Mouse (Mus musculus) adipose tissue, adult 10 weeks (tissue): ENCODE results near the gene Plekhm2. TPM values are rescaled to one million over a fixed set of nuclear protein-coding genes. Genes with fewer than 3 reads are reported as not detected.

Experiments used
- polyA plus RNA-seq: library from polyadenylated mRNA; stranded (reverse); fragments of 350-450 nt; fragmentation: Illumina TruSeq; extraction: RNeasy Lipid Tissue Mini Kit (QIAGEN cat#74804); gene quantifications from one replicate; pipeline ENCODE4 v1.2.3, GENCODE M21; 2014; ENCODE audit warnings: low read depth, low replicate concordance

Gene Plekhm2
- polyA plus RNA-seq = 35.6 TPM

GRCm38 (mm10) chr4:141664799-141665198 lies at the start of gene Plekhm2:
Gene Plekhm2, minus strand, starts transcription at chr4:141664899.

GRCm38 (mm10) chr4:141685499-141685898 lies 20.8 kb upstream of the Plekhm2 start, which contains the start of gene Rsc1a1:
Gene Rsc1a1, minus strand, starts transcription at chr4:141685599.

GRCm38 (mm10) chr4:141623666-141624065 lies 41.0 kb downstream of the Plekhm2 start, which contains the start of gene Slc25a34:
Gene Slc25a34, minus strand, starts transcription at chr4:141623821.

DNA sequence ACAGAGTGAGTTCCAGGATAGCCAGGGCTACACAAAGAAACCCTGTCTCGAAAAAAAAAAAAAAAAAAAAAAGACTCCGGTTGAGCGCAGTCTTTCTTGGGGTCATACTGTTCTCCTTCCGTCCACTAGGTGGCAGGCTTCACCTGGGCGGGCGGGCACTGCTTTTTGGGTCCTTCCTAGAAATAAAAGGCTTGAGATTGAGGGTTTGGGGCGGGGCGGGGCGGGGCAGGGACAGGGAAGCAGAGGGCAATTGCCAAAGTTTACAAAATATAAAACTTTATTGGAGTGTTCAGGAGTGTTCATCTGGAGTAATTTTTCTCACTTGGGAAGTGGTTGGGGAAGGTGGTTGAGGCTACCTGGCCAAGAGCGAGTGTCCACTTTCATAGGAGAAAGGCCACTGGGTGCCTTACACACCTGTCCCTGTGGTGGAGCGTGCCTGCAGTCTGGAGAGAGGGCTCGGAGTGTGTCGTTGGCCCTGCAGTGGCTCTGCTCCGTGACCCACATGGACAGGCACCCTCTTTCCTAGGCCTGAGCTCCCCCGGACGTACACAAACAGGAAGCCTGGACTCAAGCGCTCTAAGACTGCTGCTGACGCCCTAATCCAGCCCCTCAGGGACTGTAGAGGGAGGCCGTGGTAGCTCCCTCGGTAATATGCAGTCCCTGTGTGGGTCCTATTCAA lies 46.0 kb downstream of the Plekhm2 start, which contains the start of gene Tmem82:
TSS of gene Tmem82 (minus strand) at position 69 of the 679 bp plus-strand sequence.

GRCm38 (mm10) chr4:141605861-141606260 lies 58.8 kb downstream of the Plekhm2 start, which contains the start of gene Fblim1:
Gene Fblim1, minus strand, starts transcription at chr4:141606096.

Other genes starting within 250 kb of the Plekhm2 start
- 10.3 TPM for gene Clcnkb, start 248.9 kb downstream of the Plekhm2 start, polyA plus RNA-seq
- 8.9 TPM for gene Hspb7, start 244.1 kb downstream of the Plekhm2 start, polyA plus RNA-seq
- 0.50 TPM for gene Srarp, start 228.8 kb downstream of the Plekhm2 start, polyA plus RNA-seq
- gene Zbtb17, start 220.2 kb downstream of the Plekhm2 start, polyA plus RNA-seq = 13.0 TPM
- gene Spen, start 126.3 kb downstream of the Plekhm2 start, polyA plus RNA-seq = 15.2 TPM
- gene Fblim1, start 58.8 kb downstream of the Plekhm2 start, polyA plus RNA-seq = 28.6 TPM
- 0.89 TPM for gene Tmem82, start 46.3 kb downstream of the Plekhm2 start, polyA plus RNA-seq
- 1.7 TPM for gene Slc25a34, start 41.1 kb downstream of the Plekhm2 start, polyA plus RNA-seq
- 4.3 TPM for gene Rsc1a1, start 20.7 kb upstream of the Plekhm2 start, polyA plus RNA-seq
- gene Ddi2, start 58.5 kb upstream of the Plekhm2 start, polyA plus RNA-seq = 17.4 TPM
- gene Agmat, start 81.8 kb upstream of the Plekhm2 start, polyA plus RNA-seq = not detected
- gene Dnajc16, start 126.0 kb upstream of the Plekhm2 start, polyA plus RNA-seq = 13.8 TPM
- 27.0 TPM for gene Casp9, start 128.7 kb upstream of the Plekhm2 start, polyA plus RNA-seq
- 1.7 TPM for gene Cela2a, start 161.3 kb upstream of the Plekhm2 start, polyA plus RNA-seq
- not detected for gene Ctrc, start 181.5 kb upstream of the Plekhm2 start, polyA plus RNA-seq
- gene Efhd2, start 210.0 kb upstream of the Plekhm2 start, polyA plus RNA-seq = 32.8 TPM